Mouse (Mus musculus) cerebellum, adult (tissue): Measurements from ENCODE around the gene Fermt1.

Experiments used
- ATAC-seq: cut with Nextera tagmentation; 2 replicates; pipeline ENCODE4 v1.9.2; 2017; ENCODE audit warnings: mild to moderate bottlenecking, moderate library complexity, mixed read lengths; ENCODE audit not compliant: insufficient number of reproducible peaks, low FRiP score, low TSS enrichment

Gene Fermt1

DNA sequence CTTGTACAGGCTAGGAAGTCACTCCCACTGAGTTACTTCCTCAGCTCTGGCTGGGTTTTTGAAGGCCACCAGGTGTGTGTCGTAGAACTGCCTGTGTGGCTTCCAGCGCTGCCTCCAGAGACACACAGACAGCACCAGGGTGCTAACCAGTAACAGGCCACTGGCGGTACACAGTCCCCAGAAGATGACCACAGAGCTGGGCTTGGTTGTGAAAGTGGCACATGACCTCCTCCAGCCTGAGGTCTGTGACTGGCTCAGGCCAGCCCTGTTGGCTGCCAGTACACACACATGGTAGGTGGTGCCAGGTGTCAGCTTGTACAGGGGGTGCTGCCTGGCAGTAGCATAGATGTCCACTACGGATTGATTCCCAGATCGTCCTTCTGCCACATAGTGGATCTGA is 76.0 kb downstream of the Fermt1 start:
- ATAC-seq: no peak

DNA sequence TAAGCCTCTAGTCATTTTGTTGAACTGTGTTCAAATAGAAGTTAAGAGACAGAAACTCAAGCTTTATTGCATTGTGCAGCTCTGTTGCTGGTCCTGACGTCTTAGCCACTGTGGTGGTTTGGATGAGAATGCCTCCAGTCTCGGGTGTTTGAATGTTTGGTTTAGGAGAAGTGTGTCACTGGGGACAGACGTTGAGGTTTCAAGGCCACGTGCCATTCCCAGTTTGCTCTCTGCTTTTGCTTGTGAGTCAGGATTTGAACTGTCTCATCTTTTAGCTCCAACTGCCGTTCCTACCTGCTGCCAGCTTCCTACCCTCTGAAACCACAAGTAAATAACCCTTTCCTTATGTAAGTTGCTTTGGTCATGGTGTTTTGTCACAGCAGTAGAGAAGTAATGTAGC is 78.2 kb downstream of the Fermt1 start:
- no peak for ATAC-seq

DNA sequence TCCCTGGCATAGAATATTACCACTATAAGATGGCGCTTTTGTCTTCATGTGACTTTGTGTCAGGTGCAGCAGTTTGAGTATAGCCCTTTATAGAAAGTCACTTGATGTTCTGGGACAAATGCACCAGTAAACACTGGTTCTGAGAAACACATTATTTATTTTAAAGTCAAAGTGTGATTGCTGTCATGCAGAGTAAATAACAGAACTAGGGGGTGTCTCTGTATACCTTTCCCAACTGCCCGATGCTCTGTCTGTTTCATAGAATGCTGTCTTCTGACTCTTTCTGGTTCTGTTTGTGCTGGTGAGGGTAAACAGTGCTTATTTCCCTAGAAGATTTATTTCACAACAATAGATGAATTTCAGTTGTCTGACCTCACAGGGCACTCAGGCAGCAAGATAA is 82.4 kb downstream of the Fermt1 start:
- no peak for ATAC-seq

DNA sequence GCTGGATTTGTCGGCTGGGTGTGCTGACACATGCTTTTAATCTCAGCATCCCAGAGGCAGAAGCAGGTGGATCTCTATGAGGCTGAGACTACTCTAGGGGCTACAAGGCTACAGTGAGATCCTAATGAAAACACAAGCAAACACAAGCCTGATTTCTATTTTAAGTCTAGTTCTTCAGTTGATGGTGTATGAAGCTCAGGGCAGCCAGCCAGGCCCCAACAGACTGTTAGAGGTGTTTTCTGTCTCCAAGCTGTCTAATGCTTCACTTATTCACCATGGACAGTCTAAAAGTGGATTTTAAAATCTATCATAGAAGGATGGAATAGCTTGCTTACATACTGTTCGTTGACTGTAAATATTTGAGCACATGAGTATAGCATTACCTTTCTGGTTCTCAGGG is 84.2 kb downstream of the Fermt1 start:
- ATAC-seq: no peak

DNA sequence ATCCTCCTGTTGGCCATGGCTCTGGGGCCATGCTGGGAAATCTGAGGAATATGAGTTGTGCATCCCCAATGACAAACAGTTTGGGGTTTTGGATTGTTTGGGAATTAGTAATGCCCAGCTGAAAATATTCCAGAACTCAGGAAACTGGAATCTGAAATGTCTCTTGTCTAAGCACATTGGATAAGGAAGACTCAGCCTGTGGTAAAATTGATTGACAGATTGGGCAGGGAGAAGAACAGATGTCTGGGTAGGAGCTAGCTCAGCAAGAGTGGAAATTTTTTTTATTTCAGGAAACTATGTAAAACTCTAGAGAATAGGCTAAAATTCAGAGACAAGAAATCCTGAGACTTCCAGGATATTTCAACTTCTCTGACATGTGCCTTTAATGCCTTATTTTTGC is 85.3 kb downstream of the Fermt1 start:
- ATAC-seq: no peak

DNA sequence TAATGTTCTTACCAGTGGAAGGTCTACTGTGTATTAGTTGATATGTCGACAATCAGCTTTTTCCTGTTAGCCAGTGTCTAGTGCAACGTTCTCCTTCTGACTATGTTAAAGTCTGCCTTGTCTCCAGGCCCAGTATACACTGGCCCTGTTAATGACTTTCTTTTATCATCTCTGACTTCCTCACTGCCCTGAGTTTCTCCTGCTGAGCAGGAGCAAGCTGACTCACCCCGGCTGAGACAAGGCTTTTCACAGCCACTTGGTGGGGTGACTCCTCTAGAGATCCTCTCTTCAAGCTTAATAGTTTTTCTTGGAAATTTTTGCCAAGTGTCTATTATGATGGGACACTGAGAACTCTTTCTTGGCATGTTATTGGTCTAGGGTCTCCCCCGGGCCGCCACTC is 89.4 kb downstream of the Fermt1 start:
- ATAC-seq: no peak
